Mouse (Mus musculus): Measurements from ENCODE around the gene Gm20441. TPM values are rescaled to one million over a fixed set of nuclear protein-coding genes. Genes with fewer than 3 reads are reported as not detected.
A peak's percentile ranks its signal among the peaks of the same experiment; 100 is the strongest.

The Gm20441 gene
- polyA plus RNA-seq, 1 experiment, result not detected

DNA sequence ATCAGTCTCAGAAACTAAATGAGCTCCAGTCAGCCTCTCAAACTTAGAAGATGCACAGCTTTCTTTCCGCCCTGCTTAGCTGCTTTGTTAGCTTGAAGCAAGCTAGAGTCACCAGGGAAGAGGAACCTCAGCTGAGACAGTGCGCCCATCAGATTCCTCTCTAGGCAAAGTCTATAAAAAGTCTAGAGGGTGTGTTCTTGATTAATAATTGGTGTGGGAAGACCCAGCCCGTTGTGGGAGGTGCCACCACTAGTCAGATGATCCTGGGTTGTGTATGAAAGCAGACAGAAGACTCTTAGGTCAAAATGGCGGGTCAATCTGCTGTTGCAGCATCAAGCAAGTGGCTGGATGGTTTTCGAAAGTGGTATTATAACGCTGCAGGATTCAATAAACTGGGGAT is 13.9 kb downstream of the Gm20441 start:
- no peak for TF ChIP-seq CTCF (conservative IDR thresholded peaks at IDR 0.05; ENCODE audit: insufficient read depth, insufficient read length, low read depth, low read length)
- no peaks in the 10 kb centered on the region for H3K27me3 ChIP-seq (replicated peaks; ENCODE audit: control insufficient read depth, insufficient read depth, low read length)
- H3K27ac ChIP-seq (ENCODE audit: insufficient read depth, low read depth, low read length), result no peak overlapping the region
- DNase-seq, result peak; percentile 84
- peaks cover 5% of the 10 kb centered on the region; the same call in 1 of the 2 replicates for H3K4me1 ChIP-seq (ENCODE audit: control insufficient read depth, insufficient read depth, low read length)
- H3K36me3 ChIP-seq (ENCODE audit: control insufficient read depth, insufficient read depth, low read length), result no peaks in the 10 kb centered on the region
- 72% methylated on average over 6 of the region's 6 CpGs for WGBS
- no peak overlapping the region for H3K4me3 ChIP-seq (ENCODE audit: insufficient read depth, low read depth, low read length)

DNA sequence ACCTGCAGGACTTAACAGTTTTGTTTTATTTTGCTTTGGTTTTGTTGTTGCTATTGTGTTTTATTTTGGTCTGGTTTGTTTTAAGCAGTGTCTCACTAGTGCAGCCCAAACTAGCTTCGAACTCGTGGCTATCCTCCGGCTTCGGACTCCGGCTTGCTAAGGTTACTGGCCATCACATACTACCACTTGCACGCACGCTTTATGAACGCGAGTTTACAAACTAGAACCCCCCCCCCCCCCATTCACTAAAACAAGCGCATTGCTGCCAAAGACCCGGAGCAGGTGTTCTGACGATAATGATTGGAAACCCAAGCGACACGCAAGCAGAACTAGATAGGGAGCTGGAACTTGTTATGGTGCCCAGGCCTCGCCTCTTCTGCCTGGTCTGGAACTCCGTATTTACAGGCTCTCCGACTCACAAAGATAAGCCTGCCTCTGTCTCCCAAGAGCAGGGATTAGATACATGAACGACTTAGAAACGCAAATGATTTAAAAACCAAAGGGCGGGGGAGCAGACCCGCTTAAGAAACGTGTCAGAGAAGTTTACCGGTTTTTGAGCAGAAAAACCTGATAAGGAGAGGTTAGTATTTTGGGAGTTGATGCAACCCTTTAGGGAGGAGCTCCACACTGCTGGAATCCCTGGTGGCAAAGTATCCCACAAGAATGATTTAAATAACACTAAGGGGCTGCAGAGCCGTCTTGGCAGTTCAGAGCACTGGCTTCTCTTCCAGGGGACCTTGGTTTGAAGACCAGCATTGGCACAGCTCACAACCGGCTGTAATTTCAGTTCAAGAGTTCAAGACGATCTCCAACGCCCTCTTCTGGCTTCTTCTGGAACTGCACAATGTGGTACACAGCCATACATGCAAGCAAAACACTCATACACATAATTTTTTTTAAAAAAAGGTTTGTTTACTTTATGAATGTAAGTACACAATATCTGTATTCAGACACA is 16.0 kb downstream of the Gm20441 start:
- DNase-seq, result peak; percentile 69
- Histone ChIP-seq H3K27me3 (replicated peaks; ENCODE audit: control insufficient read depth, insufficient read depth, low read length) (no peaks in the 10 kb centered on the region), H3K27ac (ENCODE audit: insufficient read depth, low read depth, low read length) (peak overlapping the region; percentile 25; the same call in 1 of the 2 replicates), H3K36me3 (ENCODE audit: control insufficient read depth, insufficient read depth, low read length) (no peaks in the 10 kb centered on the region), H3K4me1 (ENCODE audit: control insufficient read depth, insufficient read depth, low read length) (peaks cover 5% of the 10 kb centered on the region; the same call in 1 of the 2 replicates), H3K4me3 (ENCODE audit: insufficient read depth, low read depth, low read length) (peak overlapping the region; percentile 77)
- 1% methylated on average over 27 of the region's 27 CpGs for WGBS
- no peak for TF ChIP-seq POLR2A (IDR thresholded peaks at IDR 0.05; ENCODE audit: low read depth, low read length)
- peak; percentile 57 for TF ChIP-seq CTCF (conservative IDR thresholded peaks at IDR 0.05; ENCODE audit: insufficient read depth, insufficient read length, low read depth, low read length)

DNA sequence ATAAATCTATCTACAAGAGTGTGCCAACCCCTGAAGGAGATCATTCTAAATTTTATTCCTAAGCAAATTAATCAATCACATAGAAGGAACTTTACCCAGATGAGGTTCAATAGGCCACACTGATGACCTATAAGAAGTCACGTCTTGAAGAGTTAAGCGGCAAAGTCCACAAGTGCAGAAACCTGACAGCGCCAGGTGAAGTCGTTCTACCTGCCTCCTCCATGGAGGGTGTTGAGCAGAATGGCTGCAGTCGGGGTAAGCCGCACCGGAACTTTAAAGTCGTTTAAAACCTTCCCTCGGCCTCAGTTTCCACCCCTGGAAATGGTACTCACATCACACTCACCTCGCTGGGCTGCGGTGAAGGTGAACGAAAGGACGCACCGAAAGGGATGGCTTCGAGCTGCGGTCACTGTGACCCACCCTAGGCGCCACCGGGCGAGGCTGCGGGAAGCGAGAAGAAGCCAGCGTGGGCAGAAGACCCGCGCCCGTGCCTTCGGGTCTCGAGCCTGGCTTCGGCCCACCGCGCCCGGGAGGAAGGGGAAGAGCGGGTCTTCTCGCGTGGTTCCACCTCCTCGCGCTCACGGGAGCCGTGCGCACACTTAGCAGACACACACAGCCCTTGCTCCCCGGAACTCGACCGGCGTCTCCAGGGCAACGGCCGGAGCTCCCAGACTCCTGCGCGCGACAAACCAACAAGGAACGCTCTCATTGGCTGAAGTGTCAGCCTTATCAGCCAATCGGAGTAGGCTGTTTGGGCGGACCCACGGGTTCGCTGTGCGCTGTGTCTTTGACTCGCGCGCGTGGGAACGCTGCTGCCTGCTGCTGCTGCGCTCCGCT is 16.9 kb downstream of the Gm20441 start, which contains the start of gene Cabin1:
Gene Cabin1 (minus strand): TSS at position 660 of the 837 bp plus-strand sequence.
- peak; percentile 99 for DNase-seq
- TF ChIP-seq POLR2A (IDR thresholded peaks at IDR 0.05; ENCODE audit: low read depth, low read length) (peak; percentile 39), CTCF (conservative IDR thresholded peaks at IDR 0.05; ENCODE audit: insufficient read depth, insufficient read length, low read depth, low read length) (no peak)
- peaks cover 5% of the 10 kb centered on the region; the same call in 1 of the 2 replicates for H3K4me1 ChIP-seq (ENCODE audit: control insufficient read depth, insufficient read depth, low read length)
- no peaks in the 10 kb centered on the region for H3K36me3 ChIP-seq (ENCODE audit: control insufficient read depth, insufficient read depth, low read length)
- WGBS, result under 1% methylated on average over 61 of the region's 61 CpGs
- peak within 1 kb of the TSS; percentile 77 for H3K4me3 ChIP-seq (ENCODE audit: insufficient read depth, low read depth, low read length)
- H3K27ac ChIP-seq (ENCODE audit: insufficient read depth, low read depth, low read length), result peak within 1 kb of the TSS; percentile 55
- no peaks in the 10 kb centered on the region for H3K27me3 ChIP-seq (replicated peaks; ENCODE audit: control insufficient read depth, insufficient read depth, low read length)

DNA sequence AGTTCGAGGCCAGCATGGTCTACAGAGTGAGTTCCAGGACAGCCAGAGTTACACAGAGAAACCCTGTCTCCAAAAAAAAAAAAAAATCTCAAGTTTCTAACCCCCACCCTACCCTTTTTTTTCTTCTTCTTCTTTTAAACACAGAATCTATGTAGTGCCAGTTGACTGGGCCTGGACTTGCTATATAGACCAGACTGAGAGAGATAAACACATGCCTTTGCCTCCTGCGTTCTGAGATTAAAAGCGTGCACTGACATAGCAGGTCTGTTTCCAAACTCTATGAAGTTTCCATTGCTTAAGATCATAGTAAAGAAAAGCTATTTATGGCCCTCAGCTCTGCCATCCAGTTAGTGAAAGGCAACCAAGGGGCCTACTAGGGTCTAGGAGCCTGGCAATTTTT is 18.3 kb downstream of the Gm20441 start:
- 87% methylated on average over 3 of the region's 3 CpGs for WGBS
- H3K4me3 ChIP-seq (ENCODE audit: insufficient read depth, low read depth, low read length), result no peak overlapping the region
- no peak overlapping the region for H3K27ac ChIP-seq (ENCODE audit: insufficient read depth, low read depth, low read length)
- TF ChIP-seq POLR2A (IDR thresholded peaks at IDR 0.05; ENCODE audit: low read depth, low read length) (no peak), CTCF (conservative IDR thresholded peaks at IDR 0.05; ENCODE audit: insufficient read depth, insufficient read length, low read depth, low read length) (no peak)
- no peaks in the 10 kb centered on the region for H3K27me3 ChIP-seq (replicated peaks; ENCODE audit: control insufficient read depth, insufficient read depth, low read length)
- H3K4me1 ChIP-seq (ENCODE audit: control insufficient read depth, insufficient read depth, low read length), result peaks cover 5% of the 10 kb centered on the region; the same call in 1 of the 2 replicates
- no peak for DNase-seq
- H3K36me3 ChIP-seq (ENCODE audit: control insufficient read depth, insufficient read depth, low read length), result no peaks in the 10 kb centered on the region

DNA sequence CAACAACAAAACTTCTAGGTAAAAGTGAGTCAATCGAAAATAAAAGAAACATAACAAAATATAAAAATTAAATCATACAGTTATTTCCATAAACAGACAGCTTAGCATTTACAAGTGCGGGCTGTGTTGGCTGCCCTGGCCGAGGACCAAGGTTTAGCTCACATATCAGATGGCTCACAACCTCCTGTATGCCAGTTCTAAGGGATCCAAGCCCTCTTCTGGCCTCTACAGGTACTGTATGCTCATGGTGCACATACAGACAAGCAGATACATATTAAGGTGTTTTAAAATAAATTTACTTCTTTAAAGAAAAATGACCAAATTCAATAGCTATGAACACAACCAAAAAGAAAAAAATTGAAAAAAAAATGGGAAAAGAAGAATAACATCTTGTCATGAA is 20.4 kb downstream of the Gm20441 start:
- DNase-seq, result no peak
- WGBS, result 99% methylated on average over 3 of the region's 3 CpGs
- H3K4me1 ChIP-seq (ENCODE audit: control insufficient read depth, insufficient read depth, low read length), result peaks cover 5% of the 10 kb centered on the region; the same call in 1 of the 2 replicates

DNA sequence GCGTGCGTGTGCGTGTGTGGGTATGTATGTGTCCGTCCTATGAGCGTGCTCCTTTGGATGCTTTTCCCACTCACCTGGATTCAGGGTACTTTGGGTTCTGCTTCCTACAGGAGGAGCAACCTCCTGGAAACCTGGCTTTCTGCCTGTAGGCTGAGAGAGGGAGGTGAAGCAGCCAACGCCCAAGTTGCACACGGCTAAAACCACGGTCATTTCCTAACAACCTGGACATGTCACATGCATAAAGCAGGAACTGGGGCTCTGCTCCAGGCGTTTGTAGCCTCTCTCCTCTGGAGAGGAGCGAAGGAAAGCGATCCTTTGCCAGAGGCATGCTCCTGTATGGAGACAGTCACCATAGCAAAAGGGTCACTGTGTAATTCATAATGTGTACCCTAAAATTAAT is 24.0 kb downstream of the Gm20441 start:
- no peaks in the 10 kb centered on the region; the same call in 1 of the 2 replicates for H3K36me3 ChIP-seq (ENCODE audit: control insufficient read depth, insufficient read depth, low read length)
- no peak overlapping the region for H3K4me3 ChIP-seq (ENCODE audit: insufficient read depth, low read depth, low read length)
- whole genome bisulfite sequencing, result 86% methylated on average over 11 of the region's 11 CpGs
- H3K27me3 ChIP-seq (replicated peaks; ENCODE audit: control insufficient read depth, insufficient read depth, low read length), result no peaks in the 10 kb centered on the region
- TF ChIP-seq POLR2A (IDR thresholded peaks at IDR 0.05; ENCODE audit: low read depth, low read length) (no peak), CTCF (conservative IDR thresholded peaks at IDR 0.05; ENCODE audit: insufficient read depth, insufficient read length, low read depth, low read length) (no peak)
- DNase-seq, result no peak
- H3K4me1 ChIP-seq (ENCODE audit: control insufficient read depth, insufficient read depth, low read length), result no peaks in the 10 kb centered on the region
- no peak overlapping the region for H3K27ac ChIP-seq (ENCODE audit: insufficient read depth, low read depth, low read length)

More for the DNA sequence above, 20.4 kb downstream of the Gm20441 start:
- Histone ChIP-seq H3K4me3 (ENCODE audit: insufficient read depth, low read depth, low read length) (no peak overlapping the region), H3K27ac (ENCODE audit: insufficient read depth, low read depth, low read length) (no peak overlapping the region), H3K36me3 (ENCODE audit: control insufficient read depth, insufficient read depth, low read length) (no peaks in the 10 kb centered on the region), H3K27me3 (replicated peaks; ENCODE audit: control insufficient read depth, insufficient read depth, low read length) (no peaks in the 10 kb centered on the region)
- TF ChIP-seq CTCF (conservative IDR thresholded peaks at IDR 0.05; ENCODE audit: insufficient read depth, insufficient read length, low read depth, low read length), result no peak
- no peak for TF ChIP-seq POLR2A (IDR thresholded peaks at IDR 0.05; ENCODE audit: low read depth, low read length)

Measured in kidney, adult 2 months (tissue).